19 mouse cellular contexts compared by ENCODE assay signal in genomic region chr4:41775840-41776239, GRCm38 (mm10). TPM values are rescaled to one million over a fixed set of nuclear protein-coding genes. Genes with fewer than 3 reads are reported as not detected.
"Had no signal": no experiment of that assay in that cellular context is flagged by ENCODE, and none has a peak within 500 bp of the region (broad histone marks: within the 10 kb centered on the region; RNA-seq: fewer than 3 reads in every experiment).

No protein-coding gene starts in this region.

RNA-seq across cellular contexts. Expression of gene Arid3c, which starts 44.9 kb away (rescaled TPM):
- total RNA-seq: common myeloid progenitor, adult 5-6 weeks; forebrain, postnatal 0 days; gastrocnemius, adult 18-20 months; gastrocnemius, adult 2 months; gastrocnemius, adult 8-10 months; gastrocnemius, postnatal 10 days; gastrocnemius, postnatal 14 days; gastrocnemius, postnatal 36 days; gastrocnemius, postnatal 4 days; granulocyte monocyte progenitor cell, adult 5-6 weeks; heart, adult 18-20 months; heart, adult 2 months; heart, adult 8-10 months had no signal
- polyA plus RNA-seq: embryonic facial prominence, embryonic 12.5 days; erythroblast, embryonic 14.5 days; forebrain, embryonic 16.5 days; gonadal fat pad, adult 2 months; heart, adult 2 months; heart, embryonic 10.5 days; heart, embryonic 11.5 days had no signal
